Mouse (Mus musculus): Measurements from ENCODE around the gene Rhbdf2. TPM values are rescaled to one million over a fixed set of nuclear protein-coding genes. Genes with fewer than 3 reads are reported as not detected.

The Rhbdf2 gene
- total RNA-seq, 2 experiments from 2014 or later: 1.9 to 2.0 TPM

- no peak for DNase-seq (ENCODE audit: extremely low spot score in 1 of 2, low spot score in 2 of 2)
- no peak overlapping the region for H3K27ac ChIP-seq
- intact Hi-C loops (cut with DNase I): no loop called here
- H3K4me3 ChIP-seq: no peak overlapping the region
- TF ChIP-seq CTCF (IDR thresholded peaks at IDR 0.05): no peak
Observed at GRCm38 (mm10) chr11:116575396-116575795, 51.4 kb downstream of the Rhbdf2 start.

GRCm38 (mm10) chr11:116574982-116575381 lies 51.8 kb downstream of the Rhbdf2 start:
- intact Hi-C loops (cut with DNase I): no loop called here
- no peak overlapping the region for H3K4me3 ChIP-seq
- DNase-seq (ENCODE audit: extremely low spot score in 1 of 2, low spot score in 2 of 2): no peak
- no peak for TF ChIP-seq CTCF (IDR thresholded peaks at IDR 0.05)
- H3K27ac ChIP-seq: no peak overlapping the region

GRCm38 (mm10) chr11:116574486-116574885 lies 52.3 kb downstream of the Rhbdf2 start:
- intact Hi-C loops (cut with DNase I): no loop called here
- no peak for TF ChIP-seq CTCF (IDR thresholded peaks at IDR 0.05)
- DNase-seq (ENCODE audit: extremely low spot score in 1 of 2, low spot score in 2 of 2): no peak
- H3K27ac ChIP-seq: no peak overlapping the region
- no peak overlapping the region for H3K4me3 ChIP-seq

- intact Hi-C loops (cut with DNase I): no loop called here
- peak overlapping the region; percentile 82 for H3K27ac ChIP-seq
- no peak for TF ChIP-seq CTCF (IDR thresholded peaks at IDR 0.05)
- no peak overlapping the region for H3K4me3 ChIP-seq
- peak; percentile 28 to 45 for DNase-seq (ENCODE audit: extremely low spot score in 1 of 2, low spot score in 2 of 2)
Observed at GRCm38 (mm10) chr11:116572756-116573543, 53.9 kb downstream of the Rhbdf2 start.

- Histone ChIP-seq H3K27ac (peak overlapping the region; percentile 82), H3K4me3 (no peak overlapping the region)
- intact Hi-C loops (cut with DNase I): no loop called here
- DNase-seq (ENCODE audit: extremely low spot score in 1 of 2, low spot score in 2 of 2): no peak
- TF ChIP-seq CTCF (IDR thresholded peaks at IDR 0.05): no peak
Observed at GRCm38 (mm10) chr11:116571767-116572679, 54.8 kb downstream of the Rhbdf2 start.

GRCm38 (mm10) chr11:116570821-116571220 lies 56.0 kb downstream of the Rhbdf2 start:
- Histone ChIP-seq H3K4me3 (no peak overlapping the region), H3K27ac (no peak overlapping the region)
- intact Hi-C loops (cut with DNase I): no loop called here
- no peak for DNase-seq (ENCODE audit: extremely low spot score in 1 of 2, low spot score in 2 of 2)
- TF ChIP-seq CTCF (IDR thresholded peaks at IDR 0.05): no peak

GRCm38 (mm10) chr11:116567531-116567930 lies 59.3 kb downstream of the Rhbdf2 start:
- H3K27ac ChIP-seq: no peak overlapping the region
- no peak for TF ChIP-seq CTCF (IDR thresholded peaks at IDR 0.05)
- no peak overlapping the region for H3K4me3 ChIP-seq
- intact Hi-C loops (cut with DNase I): no loop called here
- no peak for DNase-seq (ENCODE audit: extremely low spot score in 1 of 2, low spot score in 2 of 2)

- no peak for TF ChIP-seq CTCF (IDR thresholded peaks at IDR 0.05)
- DNase-seq (ENCODE audit: extremely low spot score in 1 of 2, low spot score in 2 of 2): no peak
- Histone ChIP-seq H3K4me3 (no peak overlapping the region), H3K27ac (no peak overlapping the region)
- intact Hi-C loops (cut with DNase I): no loop called here
Observed at GRCm38 (mm10) chr11:116565283-116566041, 61.4 kb downstream of the Rhbdf2 start.

- TF ChIP-seq CTCF (IDR thresholded peaks at IDR 0.05): no peak
- DNase-seq (ENCODE audit: extremely low spot score in 1 of 2, low spot score in 2 of 2): no peak
- intact Hi-C loops (cut with DNase I): no loop called here
- Histone ChIP-seq H3K27ac (no peak overlapping the region), H3K4me3 (no peak overlapping the region)
Observed at GRCm38 (mm10) chr11:116556308-116556707, 70.5 kb downstream of the Rhbdf2 start.

GRCm38 (mm10) chr11:116555572-116555971 lies 71.2 kb downstream of the Rhbdf2 start:
- H3K4me3 ChIP-seq: no peak overlapping the region
- no peak overlapping the region for H3K27ac ChIP-seq
- DNase-seq (ENCODE audit: extremely low spot score in 1 of 2, low spot score in 2 of 2): no peak
- no peak for TF ChIP-seq CTCF (IDR thresholded peaks at IDR 0.05)
- intact Hi-C loops (cut with DNase I): no loop called here

- no peak overlapping the region for H3K4me3 ChIP-seq
- TF ChIP-seq CTCF (IDR thresholded peaks at IDR 0.05): peak; percentile 76
- no peak for DNase-seq (ENCODE audit: extremely low spot score in 1 of 2, low spot score in 2 of 2)
- intact Hi-C loops (cut with DNase I): loop anchor here (1.0 kb wide), 1 partner anchor 74 kb away; no protein-coding TSS in a partner anchor
- H3K27ac ChIP-seq: no peak overlapping the region
Observed at GRCm38 (mm10) chr11:116554171-116554878, 72.5 kb downstream of the Rhbdf2 start.

Data from left cerebral cortex, adult 2 months (tissue).